Mouse (Mus musculus) myocyte (in vitro differentiated cells): Measurements from ENCODE around the gene Spc24. TPM values are rescaled to one million over a fixed set of nuclear protein-coding genes. Genes with fewer than 3 reads are reported as not detected.

Experiments used
- H3K27me3 ChIP-seq: one replicate; pipeline ENCODE4 v1.6.1; 2011; ENCODE audit not compliant: control insufficient read depth, insufficient read depth, insufficient read length
- H3K36me3 ChIP-seq: one replicate; pipeline ENCODE4 v1.6.1; 2011; ENCODE audit not compliant: control insufficient read depth, insufficient read depth
- H3K4me2 ChIP-seq: one replicate; pipeline ENCODE4 v1.6.1; 2011; ENCODE audit warnings: low read depth, control low read depth
- H3K4me3 ChIP-seq: one replicate; pipeline ENCODE4 v1.5.1; 2011; ENCODE audit warnings: mild to moderate bottlenecking, control low read depth, moderate library complexity
- H3K79me2 ChIP-seq: one replicate; pipeline ENCODE4 v1.6.1; 2011; ENCODE audit not compliant: control insufficient read depth, insufficient read depth
- H3ac ChIP-seq: one replicate; pipeline ENCODE4 v1.6.1; 2011; ENCODE audit not compliant: control insufficient read depth, insufficient read length
- CEBPB ChIP-seq: IDR thresholded peaks from 2 replicates; pipeline ENCODE4 v1.6.1; 2011; ENCODE audit warnings: mild to moderate bottlenecking, moderate library complexity; ENCODE audit not compliant: poor library complexity, insufficient read depth, severe bottlenecking
- E2F4 ChIP-seq: IDR thresholded peaks from one replicate; pipeline ENCODE4 v1.6.1; 2011; ENCODE audit warnings: mild to moderate bottlenecking, control low read depth, moderate library complexity; ENCODE audit not compliant: insufficient read depth
- MAX ChIP-seq: IDR thresholded peaks from one replicate; pipeline ENCODE4 v1.6.1; 2011; ENCODE audit warnings: low read depth, mild to moderate bottlenecking, control low read depth
- MYOD1 ChIP-seq, 3 experiments: IDR thresholded peaks; one replicate each; pipeline ENCODE4 v1.6.1; 2011; ENCODE audit warnings: control low read depth in 2 of 3, low read depth in 2 of 3, mild to moderate bottlenecking in 2 of 3, moderate library complexity in 1 of 3; ENCODE audit not compliant: insufficient read length in 2 of 3, control insufficient read depth in 1 of 3
- MYOG ChIP-seq, 3 experiments: IDR thresholded peaks; one replicate each; pipeline ENCODE4 v1.6.1; 2011; ENCODE audit warnings: control low read depth in 2 of 3, low read depth in 2 of 3, mild to moderate bottlenecking in 2 of 3; ENCODE audit not compliant: insufficient read length in 2 of 3, control insufficient read depth in 1 of 3, insufficient read depth in 1 of 3
- POLR2A ChIP-seq: IDR thresholded peaks from one replicate; pipeline ENCODE4 v1.6.1; 2011; ENCODE audit warnings: low read depth, mild to moderate bottlenecking, control low read depth, moderate library complexity; ENCODE audit not compliant: insufficient read length
- POLR2AphosphoS2 ChIP-seq: IDR thresholded peaks from one replicate; pipeline ENCODE4 v1.6.1; 2011; ENCODE audit warnings: low read depth, control low read depth; ENCODE audit not compliant: insufficient read length
- REST ChIP-seq: IDR thresholded peaks from one replicate; pipeline ENCODE4 v1.6.1; 2011; ENCODE audit warnings: mild to moderate bottlenecking, control low read depth, moderate library complexity; ENCODE audit not compliant: insufficient read depth, insufficient read length
- SRF ChIP-seq: IDR thresholded peaks from one replicate; pipeline ENCODE4 v1.6.1; 2011; ENCODE audit warnings: low read depth; ENCODE audit not compliant: control insufficient read depth, insufficient read length
- TCF12 ChIP-seq: IDR thresholded peaks from one replicate; pipeline ENCODE4 v1.6.1; 2011; ENCODE audit warnings: mild to moderate bottlenecking, control low read depth; ENCODE audit not compliant: poor library complexity, insufficient read depth, severe bottlenecking
- TCF3 ChIP-seq: IDR thresholded peaks from one replicate; pipeline ENCODE4 v1.6.1; 2011; ENCODE audit warnings: low read depth, control low read depth; ENCODE audit not compliant: insufficient read length
- USF1 ChIP-seq: IDR thresholded peaks from one replicate; pipeline ENCODE4 v1.6.1; 2011; ENCODE audit warnings: low read depth, mild to moderate bottlenecking, control low read depth, moderate library complexity
- polyA plus RNA-seq: library from polyadenylated mRNA; unstranded; fragments of >200 nt; fragmentation: generic; extraction: Trizol; gene quantifications from one replicate; pipeline ENCODE4 v1.2.1, GENCODE M21; 2012; ENCODE audit warnings: missing spikeins

The Spc24 gene
- polyA plus RNA-seq, 1 experiment = 31.0 TPM

DNA sequence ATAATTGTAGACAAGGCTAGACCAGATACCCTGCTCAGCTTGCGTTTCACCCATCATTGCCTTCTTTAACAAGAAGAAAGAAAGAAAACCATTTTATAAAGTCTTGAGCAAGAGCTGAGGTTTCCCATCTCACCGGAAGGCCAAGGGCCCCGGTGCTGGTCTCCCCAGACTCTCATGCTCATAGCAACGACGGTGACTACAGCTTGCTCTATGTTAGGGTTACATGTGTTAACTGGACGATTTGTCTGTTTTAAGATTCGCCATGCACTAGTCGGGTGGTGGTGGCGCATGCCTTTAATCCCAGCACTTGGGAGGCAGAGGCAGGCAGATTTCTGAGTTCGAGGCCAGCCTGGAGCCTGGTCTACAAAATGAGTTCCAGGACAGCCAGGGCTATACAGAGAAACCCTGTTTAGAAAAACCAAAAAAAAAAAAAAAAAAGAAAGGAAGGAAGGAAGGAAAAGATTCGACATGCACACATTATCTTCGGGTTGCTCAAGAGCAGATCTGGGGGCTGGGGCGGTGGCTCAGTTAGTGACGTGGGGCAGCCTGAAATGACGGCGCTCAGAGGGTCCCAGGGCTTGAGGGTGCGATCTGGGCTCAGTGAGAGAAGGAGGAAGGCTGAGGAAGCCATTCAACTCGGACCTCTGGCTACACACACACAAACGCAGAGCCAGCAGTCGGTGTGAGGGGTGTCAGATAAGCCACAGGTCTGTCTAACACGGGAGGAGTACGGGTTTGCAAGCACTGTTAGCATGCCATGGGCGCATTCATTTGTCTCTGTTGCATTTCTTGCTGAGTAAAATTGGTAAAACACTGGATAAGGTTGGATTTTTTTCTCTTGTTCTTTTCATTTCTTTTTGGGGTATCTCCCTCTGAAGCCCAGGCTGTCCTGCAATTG, 34.6 kb downstream of the Spc24 start:
- H3ac ChIP-seq = peak overlapping the region; percentile 34
- peak overlapping the region; percentile 97 for H3K4me3 ChIP-seq
- peaks cover 68% of the 10 kb centered on the region for H3K79me2 ChIP-seq
- H3K27me3 ChIP-seq = no peaks in the 10 kb centered on the region
- peaks cover 7% of the 10 kb centered on the region for H3K36me3 ChIP-seq
- TF ChIP-seq MYOD1 (IDR thresholded peaks at IDR 0.05; ENCODE audit: control insufficient read depth in 1 of 3, insufficient read length in 2 of 3, low read depth in 2 of 3) (no peak), CEBPB (no peak), MAX (no peak), E2F4 (no peak), USF1 (no peak), MYOG (IDR thresholded peaks at IDR 0.05; ENCODE audit: control insufficient read depth in 1 of 3, insufficient read depth in 1 of 3, insufficient read length in 2 of 3, low read depth in 2 of 3) (no peak), SRF (no peak), TCF12 (no peak), TCF3 (no peak), REST (no peak), POLR2A (no peak)
- H3K4me2 ChIP-seq = peak overlapping the region; percentile 89

DNA sequence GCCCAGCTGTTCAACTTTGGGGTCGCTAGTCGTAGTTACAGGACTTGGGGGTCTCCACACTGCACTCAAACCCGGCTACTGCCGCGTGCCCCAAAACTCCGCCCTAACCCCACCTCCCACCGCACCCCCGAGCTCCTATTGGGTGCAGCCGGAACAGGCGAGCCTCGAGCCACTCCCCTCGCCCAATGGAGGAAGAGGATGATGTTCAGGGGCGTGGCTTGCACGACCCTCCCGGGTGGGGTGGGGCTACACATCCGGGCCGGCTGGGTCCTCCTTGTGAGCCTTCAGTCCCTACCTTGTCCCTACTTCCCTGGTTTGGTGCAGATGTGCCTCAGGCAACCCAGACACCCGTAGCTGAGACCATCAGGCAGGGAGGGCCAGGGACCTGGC, 36.0 kb downstream of the Spc24 start:
- TF ChIP-seq TCF3 = no peak
- no peak for TF ChIP-seq E2F4
- peak; percentile 79 for TF ChIP-seq POLR2AphosphoS2
- TF ChIP-seq MAX = no peak
- peak; percentile 83 for TF ChIP-seq POLR2A
- peak; percentile 59 for TF ChIP-seq SRF
- no peak for TF ChIP-seq MYOD1 (IDR thresholded peaks at IDR 0.05; ENCODE audit: control insufficient read depth in 1 of 3, insufficient read length in 2 of 3, low read depth in 2 of 3)
- no peak for TF ChIP-seq MYOG (IDR thresholded peaks at IDR 0.05; ENCODE audit: control insufficient read depth in 1 of 3, insufficient read depth in 1 of 3, insufficient read length in 2 of 3, low read depth in 2 of 3)
- no peak for TF ChIP-seq TCF12
- Histone ChIP-seq H3K4me2 (peak overlapping the region; percentile 89), H3K36me3 (peaks cover 6% of the 10 kb centered on the region), H3K79me2 (peaks cover 54% of the 10 kb centered on the region), H3K27me3 (no peaks in the 10 kb centered on the region), H3K4me3 (peak overlapping the region; percentile 97), H3ac (peak overlapping the region; percentile 34)

DNA sequence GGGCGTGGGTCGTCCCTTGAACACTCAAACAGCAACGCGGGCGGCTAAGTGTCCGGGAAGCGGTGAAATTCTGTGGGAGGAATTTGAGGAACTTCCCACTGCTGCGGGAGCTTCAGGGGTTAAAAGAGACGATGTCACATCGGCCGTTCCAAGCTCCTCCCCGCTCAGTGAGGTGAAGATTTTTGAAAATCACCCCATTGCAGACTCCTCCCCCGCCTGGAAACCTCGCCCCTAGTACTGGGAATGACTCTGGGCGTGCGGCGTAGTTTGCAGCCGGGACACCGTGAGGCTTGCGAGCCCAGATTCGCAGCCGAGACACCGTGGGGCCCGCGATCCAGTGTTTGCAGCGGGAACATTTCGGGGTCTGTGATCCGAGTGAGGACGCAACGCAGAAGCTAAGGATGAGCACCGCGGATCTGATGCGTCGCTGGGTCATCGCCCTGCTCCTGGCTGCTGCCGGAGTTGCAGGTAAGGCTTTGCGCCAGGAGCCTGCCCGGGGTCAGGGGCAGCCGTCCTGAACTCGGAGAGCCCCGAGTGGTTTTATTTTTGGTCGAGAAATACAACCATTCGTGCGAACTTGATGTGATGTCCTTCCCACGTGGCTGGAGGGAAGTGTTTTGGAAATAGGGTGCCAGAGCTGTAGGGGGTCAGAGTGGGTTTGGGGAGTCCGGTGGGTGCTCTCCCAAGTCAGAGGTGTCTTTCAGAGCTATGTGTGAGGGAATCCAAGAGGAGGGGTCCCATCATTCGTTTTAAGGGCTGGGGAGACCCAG, 36.5 kb downstream of the Spc24 start, which contains the start of gene Ldlr:
Gene Ldlr (plus strand): TSS at position 107 of the 770 bp plus-strand sequence.
- Histone ChIP-seq H3K27me3 (no peaks in the 10 kb centered on the region), H3K79me2 (peaks cover 49% of the 10 kb centered on the region), H3K36me3 (peaks cover 6% of the 10 kb centered on the region), H3K4me3 (peak within 1 kb of the TSS; percentile 97), H3ac (peak within 1 kb of the TSS; percentile 34), H3K4me2 (peak within 1 kb of the TSS; percentile 89)
- TF ChIP-seq POLR2AphosphoS2 = peak; percentile 96
- TF ChIP-seq E2F4 = no peak
- TF ChIP-seq REST = peak; percentile 9
- TF ChIP-seq CEBPB = no peak
- TF ChIP-seq TCF12 = no peak
- no peak for TF ChIP-seq SRF
- TF ChIP-seq MYOD1 (IDR thresholded peaks at IDR 0.05; ENCODE audit: control insufficient read depth in 1 of 3, insufficient read length in 2 of 3, low read depth in 2 of 3) = peak in 1 of 3 experiments; percentile 20
- no peak for TF ChIP-seq MAX
- no peak for TF ChIP-seq MYOG (IDR thresholded peaks at IDR 0.05; ENCODE audit: control insufficient read depth in 1 of 3, insufficient read depth in 1 of 3, insufficient read length in 2 of 3, low read depth in 2 of 3)
- no peak for TF ChIP-seq USF1
- TF ChIP-seq POLR2A = peak; percentile 96
- TF ChIP-seq TCF3 = no peak

DNA sequence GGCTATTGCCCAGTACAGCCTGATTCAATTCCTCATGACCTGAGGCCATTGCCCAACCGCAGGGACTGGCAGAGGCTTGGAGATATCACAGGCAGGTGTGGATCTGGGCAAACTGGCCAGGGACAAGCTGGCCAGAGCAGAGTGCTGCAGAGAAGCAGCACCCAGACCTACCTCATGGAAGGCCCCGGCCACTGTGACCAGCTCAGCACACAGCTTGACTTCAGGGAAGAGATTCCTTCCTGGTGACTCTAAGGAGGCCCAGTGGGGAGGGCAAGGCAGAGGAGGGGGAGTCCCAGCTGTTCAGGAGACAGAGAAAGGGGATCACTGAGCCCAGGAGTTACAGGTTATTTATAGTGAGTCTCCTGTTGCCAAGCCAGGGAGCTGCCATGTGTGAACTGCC, 39.1 kb downstream of the Spc24 start:
- Histone ChIP-seq H3K4me3 (no peak overlapping the region), H3K36me3 (no peaks in the 10 kb centered on the region), H3K79me2 (peaks cover 23% of the 10 kb centered on the region), H3K27me3 (no peaks in the 10 kb centered on the region), H3ac (no peak overlapping the region), H3K4me2 (no peak overlapping the region)
- TF ChIP-seq POLR2AphosphoS2 (no peak), TCF3 (no peak), MAX (no peak), MYOG (IDR thresholded peaks at IDR 0.05; ENCODE audit: control insufficient read depth in 1 of 3, insufficient read depth in 1 of 3, insufficient read length in 2 of 3, low read depth in 2 of 3) (peak in 2 of 3 experiments; percentile 51 to 83), MYOD1 (IDR thresholded peaks at IDR 0.05; ENCODE audit: control insufficient read depth in 1 of 3, insufficient read length in 2 of 3, low read depth in 2 of 3) (peak in 2 of 3 experiments; percentile 11 to 64), CEBPB (no peak), TCF12 (peak; percentile 1), POLR2A (peak; percentile 44), USF1 (no peak), REST (no peak), E2F4 (no peak), SRF (no peak)
